Mouse (Mus musculus) intestine, postnatal 0 days (tissue): ENCODE data around the gene Rnf168. TPM values are rescaled to one million over a fixed set of nuclear protein-coding genes. Genes with fewer than 3 reads are reported as not detected.

ENCODE experiments used
- ATAC-seq: fragments of 200-750 bp; cut with Nextera tagmentation; 2 replicates; pipeline ENCODE4 v1.8.0; 2017; ENCODE audit warnings: mild to moderate bottlenecking, moderate TSS enrichment, moderate library complexity
- H3K27ac ChIP-seq: fragments of 300-500 bp; sonication (generic); 2 replicates; pipeline ENCODE4 v1.5.1; 2014; ENCODE audit warnings: mild to moderate bottlenecking, low read depth, low read length, moderate library complexity
- H3K27me3 ChIP-seq: fragments of 300-500 bp; sonication (generic); replicated peaks from 2 replicates; pipeline ENCODE4 v1.6.1; 2014; ENCODE audit warnings: low read length, mixed read lengths; ENCODE audit not compliant: control insufficient read depth, insufficient read depth
- H3K36me3 ChIP-seq: fragments of 300-500 bp; sonication (generic); 2 replicates; pipeline ENCODE4 v1.6.1; 2014; ENCODE audit warnings: mild to moderate bottlenecking, moderate library complexity; ENCODE audit not compliant: control insufficient read depth, insufficient read depth
- H3K4me1 ChIP-seq: fragments of 300-500 bp; sonication (generic); replicated peaks from 2 replicates; pipeline ENCODE4 v1.6.1; 2014; ENCODE audit warnings: antibody characterized with exemption, low read length, mixed read lengths; ENCODE audit not compliant: control insufficient read depth, insufficient read depth
- H3K4me2 ChIP-seq: fragments of 300-500 bp; sonication (generic); replicated peaks from 2 replicates; pipeline ENCODE4 v1.6.1; 2014; ENCODE audit warnings: low read depth, mild to moderate bottlenecking, moderate library complexity
- H3K4me3 ChIP-seq: fragments of 300-500 bp; sonication (generic); 2 replicates; pipeline ENCODE4 v1.5.1; 2014; ENCODE audit warnings: low read depth, low read length
- H3K9ac ChIP-seq: fragments of 300-500 bp; sonication (generic); 2 replicates; pipeline ENCODE4 v1.6.1; 2014; ENCODE audit warnings: mild to moderate bottlenecking, low read depth, low read length
- H3K9me3 ChIP-seq: fragments of 300-500 bp; sonication (generic); 2 replicates; pipeline ENCODE4 v1.6.1; 2016; ENCODE audit warnings: mixed run types; ENCODE audit not compliant: control insufficient read depth
- CTCF ChIP-seq: sonication (generic); IDR thresholded peaks from 2 replicates; pipeline ENCODE4 v1.5.1; 2016; ENCODE audit warnings: low read depth, mild to moderate bottlenecking, control low read depth, antibody characterized with exemption, moderate library complexity
- WGBS: fragments of 180-500 bp; shearing (Covaris S2); extraction: QIAGEN DNeasy Blood & Tissue Kit; methylation state at CpG from one replicate; pipeline ENCODE4 v1.1.7; 2014; 5-methylcytosine and 5-hydroxymethylcytosine counted together
- microRNA counts: library from miRNA; unstranded; fragments of <30 nt; microRNA quantifications from one replicate; lab custom pipeline; 2016
- microRNA-seq: library from miRNA; unstranded; fragments of <30 nt; microRNA quantifications from one replicate; pipeline ENCODE4, GENCODE M21; 2016
- polyA plus RNA-seq: library from polyadenylated mRNA; unstranded; fragments of >200 nt; fragmentation: Nextera tagmentation; extraction: Ambion mirVana; gene quantifications from 2 replicates; pipeline ENCODE4 v1.2.1, GENCODE M21; 2015

Rnf168 gene
- polyA plus RNA-seq, 1 experiment from 2014 or later = 11.9 TPM

- no peak for TF ChIP-seq CTCF
- no peaks in the 10 kb centered on the region for H3K27me3 ChIP-seq
- H3K9me3 ChIP-seq = no peaks in the 10 kb centered on the region
- no peak overlapping the region for H3K9ac ChIP-seq
- H3K4me2 ChIP-seq = no peak overlapping the region
- H3K4me3 ChIP-seq = no peak overlapping the region
- H3K36me3 ChIP-seq = no peaks in the 10 kb centered on the region
- H3K27ac ChIP-seq = no peak overlapping the region; the same call in 1 of the 2 replicates
- H3K4me1 ChIP-seq = no peaks in the 10 kb centered on the region
- ATAC-seq = no peak
These were observed 68.3 kb downstream of the Rnf168 start for GRCm38 (mm10) chr16:32345521-32345920.

DNA sequence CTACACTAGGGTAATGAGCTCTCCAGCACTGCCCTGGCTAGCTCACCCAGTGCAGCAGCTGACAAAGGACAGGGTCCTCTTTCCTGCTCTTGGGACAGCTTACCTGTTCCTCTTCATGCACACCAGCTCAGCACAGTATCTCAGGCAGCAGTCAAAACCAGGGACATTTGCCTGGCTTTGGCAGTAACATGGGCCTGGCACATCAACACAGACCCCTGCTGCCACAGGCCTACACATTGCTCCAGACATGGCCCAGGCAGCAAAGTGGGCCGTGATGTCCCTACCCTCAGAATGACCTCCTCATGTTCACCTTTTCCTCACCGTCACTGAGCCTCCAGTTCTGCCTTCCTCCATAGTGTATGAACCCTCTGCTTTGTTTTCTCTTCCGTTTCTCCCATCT, 73.5 kb downstream of the Rnf168 start:
- TF ChIP-seq CTCF = no peak
- no peak overlapping the region for H3K4me3 ChIP-seq
- H3K36me3 ChIP-seq = no peaks in the 10 kb centered on the region
- no peak for ATAC-seq
- H3K9me3 ChIP-seq = no peaks in the 10 kb centered on the region
- no peak overlapping the region for H3K27ac ChIP-seq
- no peaks in the 10 kb centered on the region for H3K27me3 ChIP-seq
- 95% methylated on average over 3 of the region's 3 CpGs for WGBS
- no peaks in the 10 kb centered on the region for H3K4me1 ChIP-seq
- no peak overlapping the region for H3K9ac ChIP-seq
- H3K4me2 ChIP-seq = no peak overlapping the region

MicroRNAs encoded within 50 kb of the gene (microRNA counts, 519-probe panel; counts per million panel counts)
- not detected for microRNA mmu-miR-1946a (lab: Ali Mortazavi, UCI)

Small RNA genes within 50 kb of the gene (microRNA-seq; reads per million reads assigned to microRNA genes)
- gene Mir1946a = not detected

Other genes starting within 250 kb of the Rnf168 start
- 23.4 and 25.6 TPM in 2 replicates for gene Pak2, start 198.1 kb upstream of the Rnf168 start, polyA plus RNA-seq
- gene Pigx, start 177.7 kb upstream of the Rnf168 start, polyA plus RNA-seq = 68.1 and 71.6 TPM in 2 replicates
- gene Cep19, start 177.7 kb upstream of the Rnf168 start, polyA plus RNA-seq = 22.3 and 23.0 TPM in 2 replicates
- gene Nrros, start 111.9 kb upstream of the Rnf168 start, polyA plus RNA-seq = 4.7 and 4.8 TPM in 2 replicates
- gene Bex6, start 97.6 kb upstream of the Rnf168 start, polyA plus RNA-seq = 0.13 TPM in 1 of 2 replicates, not detected in the other
- 4.9 and 5.1 TPM in 2 replicates for gene Fbxo45, start 30.3 kb upstream of the Rnf168 start, polyA plus RNA-seq
- 10.7 and 11.8 TPM in 2 replicates for gene Wdr53, start 30.2 kb upstream of the Rnf168 start, polyA plus RNA-seq
- gene Smco1, start 6.0 kb upstream of the Rnf168 start, polyA plus RNA-seq = not detected in 2 replicates
- gene Ubxn7, start 54.8 kb downstream of the Rnf168 start, polyA plus RNA-seq = 6.8 and 7.4 TPM in 2 replicates
- not detected in 2 replicates for gene Tm4sf19, start 123.0 kb downstream of the Rnf168 start, polyA plus RNA-seq
- gene Tctex1d2, start 142.2 kb downstream of the Rnf168 start, polyA plus RNA-seq = 29.4 and 30.2 TPM in 2 replicates
- gene Pcyt1a, start 153.5 kb downstream of the Rnf168 start, polyA plus RNA-seq = 114 and 120 TPM in 2 replicates
- 292 and 346 TPM in 2 replicates for gene Slc51a, start 210.4 kb downstream of the Rnf168 start, polyA plus RNA-seq
- gene Zdhhc19, start 218.8 kb downstream of the Rnf168 start, polyA plus RNA-seq = 3.8 and 4.7 TPM in 2 replicates